27 mouse cellular contexts compared by ENCODE assay signal in the genomic region with DNA sequence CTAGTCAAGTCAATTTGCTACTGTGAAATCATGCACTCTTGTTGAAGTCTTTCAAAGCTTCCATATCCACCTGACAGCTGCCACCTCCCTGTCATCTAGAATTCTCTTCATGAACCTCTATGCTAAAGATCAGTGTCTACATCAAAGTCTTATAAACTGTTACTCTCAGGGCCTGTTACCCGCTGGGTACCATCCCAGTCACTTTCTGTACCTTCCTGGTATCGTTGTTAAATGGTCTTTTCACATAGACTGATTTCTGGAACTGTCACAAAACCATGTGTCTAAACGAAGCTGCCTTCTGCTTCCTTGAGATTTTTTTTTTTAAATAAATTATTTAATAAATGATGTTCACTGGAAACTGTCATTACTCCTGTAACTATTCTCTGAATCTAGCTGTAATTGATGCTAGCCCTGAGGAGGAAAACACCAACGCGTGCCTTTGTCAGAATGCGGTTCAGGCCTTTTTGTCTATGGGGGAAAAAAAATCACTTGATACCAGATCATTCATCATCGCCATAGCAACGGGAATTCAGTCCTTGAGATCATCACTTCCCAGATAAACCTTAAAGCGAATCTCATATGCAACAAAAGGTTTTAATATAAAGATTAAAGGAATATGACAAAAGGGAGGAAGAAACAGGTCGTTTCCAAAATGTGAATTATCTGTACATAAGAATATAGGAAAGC.
DNase-seq lines count a peak whose midpoint lies in the region; ATAC-seq and TF ChIP-seq lines count a peak whose summit lies in the region.
"Had no signal": no experiment of that assay in that cellular context is flagged by ENCODE, and none has a peak within 500 bp of the region (broad histone marks: within the 10 kb centered on the region; RNA-seq: fewer than 3 reads in every experiment).

No protein-coding gene starts in this region.

- no peaks in the 10 kb centered on the region for H3K36me3 ChIP-seq in forebrain, embryonic 13.5 days (ENCODE audit: poor library complexity, severe bottlenecking)
- H3K36me3 ChIP-seq in forebrain, embryonic 11.5 days (ENCODE audit: control insufficient read depth, insufficient read depth, low read length): no peaks in the 10 kb centered on the region
- H3K36me3 ChIP-seq in midbrain, embryonic 14.5 days (ENCODE audit: control insufficient read depth, insufficient read depth, low read length): no peaks in the 10 kb centered on the region
- H3K36me3 ChIP-seq in midbrain, embryonic 10.5 days: peaks cover 13% of the 10 kb centered on the region
- H3K36me3 ChIP-seq in hindbrain, postnatal 0 days (ENCODE audit: insufficient read depth, low read length): no peaks in the 10 kb centered on the region
- H3K36me3 ChIP-seq: lung, embryonic 15.5 days had no signal

- H3K27ac ChIP-seq in forebrain, embryonic 13.5 days: no peak overlapping the region
- H3K27ac ChIP-seq in forebrain, embryonic 11.5 days (ENCODE audit: low read depth, low read length): no peak overlapping the region
- H3K27ac ChIP-seq in midbrain, embryonic 14.5 days (replicated peaks; ENCODE audit: low read depth, low read length): peak overlapping the region; percentile 26; the same call in 1 of the 2 replicates
- no peak overlapping the region for H3K27ac ChIP-seq in midbrain, embryonic 10.5 days (replicated peaks)
- H3K27ac ChIP-seq in hindbrain, postnatal 0 days: no peak overlapping the region
- H3K27ac ChIP-seq: gastrocnemius, adult 2 months; layer of hippocampus, adult 2 months; limb, embryonic 13.5 days; lung, embryonic 15.5 days had no signal

- H3K4me2 ChIP-seq in forebrain, embryonic 13.5 days: no peak overlapping the region
- H3K4me2 ChIP-seq in forebrain, embryonic 11.5 days (ENCODE audit: low read depth, low read length, severe bottlenecking): no peak overlapping the region
- no peak overlapping the region for H3K4me2 ChIP-seq in midbrain, embryonic 14.5 days (ENCODE audit: low read length)
- no peak overlapping the region for H3K4me2 ChIP-seq in hindbrain, postnatal 0 days (ENCODE audit: low read depth, low read length)
- H3K4me2 ChIP-seq: heart, embryonic 12.5 days; limb, embryonic 13.5 days; liver, embryonic 11.5 days; lung, embryonic 15.5 days had no signal

- no peak overlapping the region for H3K4me3 ChIP-seq in forebrain, embryonic 13.5 days
- H3K4me3 ChIP-seq in forebrain, embryonic 11.5 days (ENCODE audit: low read depth, low read length): no peak overlapping the region
- H3K4me3 ChIP-seq in midbrain, embryonic 14.5 days (replicated peaks; ENCODE audit: low read depth, low read length): no peak overlapping the region
- no peak overlapping the region for H3K4me3 ChIP-seq in midbrain, embryonic 10.5 days
- no peak overlapping the region for H3K4me3 ChIP-seq in hindbrain, postnatal 0 days (ENCODE audit: low read length)
- H3K4me3 ChIP-seq: gastrocnemius, adult 2 months; heart, embryonic 12.5 days; layer of hippocampus, adult 2 months; limb, embryonic 13.5 days; lung, embryonic 15.5 days; megakaryocyte, embryonic 14.5 days had no signal

- no peaks in the 10 kb centered on the region for H3K27me3 ChIP-seq in forebrain, embryonic 13.5 days
- no peaks in the 10 kb centered on the region for H3K27me3 ChIP-seq in forebrain, embryonic 11.5 days (ENCODE audit: control insufficient read depth, insufficient read depth, low read length)
- no peaks in the 10 kb centered on the region for H3K27me3 ChIP-seq in midbrain, embryonic 14.5 days (ENCODE audit: control insufficient read depth, insufficient read depth, low read length)
- no peaks in the 10 kb centered on the region for H3K27me3 ChIP-seq in midbrain, embryonic 10.5 days (ENCODE audit: low read depth, poor library complexity, severe bottlenecking)
- no peaks in the 10 kb centered on the region for H3K27me3 ChIP-seq in hindbrain, postnatal 0 days (ENCODE audit: insufficient read depth, low read length)
- H3K27me3 ChIP-seq: heart, embryonic 12.5 days; limb, embryonic 13.5 days; lung, embryonic 15.5 days; megakaryocyte, embryonic 14.5 days had no signal

- no peaks in the 10 kb centered on the region for H3K4me1 ChIP-seq in forebrain, embryonic 13.5 days
- H3K4me1 ChIP-seq in forebrain, embryonic 11.5 days (replicated peaks; ENCODE audit: control insufficient read depth, insufficient read depth, low read length): no peaks in the 10 kb centered on the region
- H3K4me1 ChIP-seq in midbrain, embryonic 14.5 days (ENCODE audit: control insufficient read depth, insufficient read depth, low read length): peaks cover 9% of the 10 kb centered on the region; the same call in 1 of the 2 replicates
- peaks cover 5% of the 10 kb centered on the region; the same call in 1 of the 2 replicates for H3K4me1 ChIP-seq in midbrain, embryonic 10.5 days
- H3K4me1 ChIP-seq in hindbrain, postnatal 0 days (ENCODE audit: insufficient read depth, low read length): no peaks in the 10 kb centered on the region
- H3K4me1 ChIP-seq: heart, embryonic 12.5 days; limb, embryonic 13.5 days; lung, embryonic 15.5 days; megakaryocyte, embryonic 14.5 days had no signal

- no peak overlapping the region for H3K9ac ChIP-seq in forebrain, embryonic 13.5 days
- H3K9ac ChIP-seq in forebrain, embryonic 11.5 days (ENCODE audit: low read length): no peak overlapping the region
- H3K9ac ChIP-seq in midbrain, embryonic 14.5 days (replicated peaks; ENCODE audit: low read length): no peak overlapping the region
- no peak overlapping the region for H3K9ac ChIP-seq in hindbrain, postnatal 0 days (replicated peaks; ENCODE audit: low read length)
- H3K9ac ChIP-seq: heart, embryonic 12.5 days; limb, embryonic 13.5 days; lung, embryonic 15.5 days had no signal

- no peak for TF ChIP-seq CTCF in hindbrain, postnatal 0 days (IDR thresholded peaks at IDR 0.05; ENCODE audit: low read depth)

- 58% methylated on average over 10 of the region's 10 CpGs for WGBS in forebrain, embryonic 13.5 days
- WGBS in forebrain, embryonic 11.5 days: 79% methylated on average over 10 of the region's 10 CpGs
- WGBS in midbrain, embryonic 14.5 days: 37% methylated on average over 10 of the region's 10 CpGs
- WGBS in midbrain, embryonic 10.5 days: 80% methylated on average over 10 of the region's 10 CpGs
- 49% methylated on average over 10 of the region's 10 CpGs for WGBS in hindbrain, postnatal 0 days

- no peak for DNase-seq in forebrain, embryonic 11.5 days (ENCODE audit: low spot score)
- DNase-seq in midbrain, embryonic 14.5 days: peak; percentile 81
- no peak for DNase-seq in midbrain, embryonic 10.5 days (ENCODE audit: low spot score)
- peak; percentile 51 for DNase-seq in hindbrain, postnatal 0 days (ENCODE audit: low spot score)
- no peak for DNase-seq in urinary bladder, postnatal 14 days (ENCODE audit: low spot score)
- no peak for DNase-seq in kidney, postnatal 25 days
- no peak for DNase-seq in adrenal gland, adult 2 months
- DNase-seq: adrenal gland, postnatal 25 days; cerebellum, adult 8-10 months; cerebellum, postnatal 36 days; gastrocnemius, adult 2 months; gastrocnemius, postnatal 36 days; heart, adult 18-20 months; heart, postnatal 4 days; kidney, adult 11 months; kidney, postnatal 36 days; lung, postnatal 36 days; thymus, postnatal 4 days had no signal

- no peaks in the 10 kb centered on the region for H3K9me3 ChIP-seq in forebrain, embryonic 13.5 days (replicated peaks)
- no peaks in the 10 kb centered on the region for H3K9me3 ChIP-seq in forebrain, embryonic 11.5 days (ENCODE audit: control insufficient read depth, low read length)
- no peaks in the 10 kb centered on the region for H3K9me3 ChIP-seq in midbrain, embryonic 14.5 days (ENCODE audit: control insufficient read depth, low read length)
- H3K9me3 ChIP-seq in midbrain, embryonic 10.5 days (replicated peaks): no peaks in the 10 kb centered on the region
- H3K9me3 ChIP-seq in hindbrain, postnatal 0 days (ENCODE audit: low read length): no peaks in the 10 kb centered on the region
- H3K9me3 ChIP-seq: G1E; heart, embryonic 12.5 days; limb, embryonic 13.5 days; lung, embryonic 15.5 days; megakaryocyte, embryonic 14.5 days had no signal

- ATAC-seq in forebrain, embryonic 13.5 days: peak; percentile 53
- no peak for ATAC-seq in forebrain, embryonic 11.5 days (replicated peaks; ENCODE audit: low FRiP score)
- ATAC-seq in midbrain, embryonic 14.5 days (ENCODE audit: low FRiP score, low TSS enrichment): 0 out of 2 replicates have a peak, but pooled peaks have one; percentile 11
- no peak for ATAC-seq in hindbrain, postnatal 0 days
- ATAC-seq: inflammation-experienced regulatory T-cells, adult 6 months had no signal

Comparison
In these comparisons a context has a peak if more than half of its experiments do, and no peak if none do; other contexts are left out.
1. ATAC-seq: peak in forebrain, embryonic 13.5 days (single experiment) and midbrain, embryonic 14.5 days (single experiment); none in forebrain, embryonic 11.5 days (single experiment) and hindbrain, postnatal 0 days (single experiment).
2. DNase-seq: peak in midbrain, embryonic 14.5 days (single experiment) and hindbrain, postnatal 0 days (single experiment); none in forebrain, embryonic 11.5 days (single experiment), midbrain, embryonic 10.5 days (single experiment), urinary bladder, postnatal 14 days (single experiment), kidney, postnatal 25 days (0 of 2) and adrenal gland, adult 2 months (single experiment).